Mouse (Mus musculus) right cerebral cortex, postnatal 4 days (tissue): ENCODE results near the gene Abca16.

Source experiments
- DNase-seq: peaks from one replicate; pipeline ENCODE4 v3.0.0-alpha.2; 2022

Abca16 gene

DNA sequence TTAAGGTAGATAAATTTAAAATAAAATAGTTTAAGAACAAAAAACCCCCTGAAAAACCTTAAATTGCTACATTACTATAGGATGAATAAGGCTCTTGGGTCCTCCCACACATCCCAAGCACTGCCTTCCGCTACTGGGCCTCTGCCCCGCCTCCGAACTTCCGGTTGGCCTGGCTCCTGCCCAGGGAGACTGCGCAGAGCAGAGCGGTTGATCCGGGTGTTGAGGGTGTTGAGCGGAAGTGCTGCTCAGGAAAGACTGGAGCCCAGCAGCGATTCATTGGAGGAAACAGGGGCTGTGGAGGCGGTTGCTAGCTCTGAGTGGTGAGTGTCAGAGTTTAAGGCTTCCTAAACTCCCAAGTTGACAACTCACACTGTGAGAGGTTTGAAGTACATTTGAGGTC lies at the start of gene Abca16:
TSS of gene Abca16 (plus strand) at position 201 of the 400 bp plus-strand sequence.
- DNase-seq = no peak

DNA sequence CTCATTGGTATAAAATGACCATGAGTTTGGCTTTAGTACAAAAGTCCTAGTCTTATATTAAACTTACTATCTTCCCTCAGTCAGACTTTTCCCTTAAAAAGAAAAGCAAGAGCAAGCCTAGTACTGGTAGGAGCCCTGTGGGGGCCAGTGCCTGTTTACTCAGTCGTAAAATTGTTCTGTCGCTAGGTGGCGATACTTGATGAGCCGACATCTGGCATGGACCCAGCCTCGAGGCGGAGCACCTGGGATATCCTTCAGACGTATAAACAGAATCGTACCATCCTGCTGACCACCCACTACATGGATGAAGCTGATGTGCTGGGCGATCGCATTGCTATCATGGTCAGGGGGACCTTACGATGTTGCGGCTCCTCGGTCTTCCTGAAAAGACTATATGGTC lies 48.3 kb upstream of the Abca16 start:
- peak; percentile 2 for DNase-seq

DNA sequence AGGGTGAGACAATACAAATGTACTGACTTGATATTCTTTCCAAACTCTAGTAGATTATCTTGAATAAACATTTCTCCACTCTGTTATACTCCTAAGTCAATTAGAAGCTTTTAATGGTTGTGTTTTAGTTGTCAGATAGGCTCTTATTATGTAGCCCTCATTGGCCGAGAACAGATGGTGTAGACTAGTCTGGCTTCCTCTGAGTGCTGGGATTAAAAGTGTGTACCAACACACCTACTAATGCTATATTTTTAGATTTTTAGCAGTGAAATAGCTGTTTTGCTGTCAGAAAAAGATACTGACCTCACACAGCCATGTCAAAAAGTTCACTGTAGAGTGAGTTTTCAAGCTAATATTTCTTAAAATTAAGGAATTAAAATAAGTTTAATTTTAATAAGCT lies 2.9 kb downstream of the Abca16 start:
- DNase-seq = no peak

GRCm38 (mm10) chr7:120426625-120427024 lies 17.2 kb downstream of the Abca16 start:
- DNase-seq = no peak

DNA sequence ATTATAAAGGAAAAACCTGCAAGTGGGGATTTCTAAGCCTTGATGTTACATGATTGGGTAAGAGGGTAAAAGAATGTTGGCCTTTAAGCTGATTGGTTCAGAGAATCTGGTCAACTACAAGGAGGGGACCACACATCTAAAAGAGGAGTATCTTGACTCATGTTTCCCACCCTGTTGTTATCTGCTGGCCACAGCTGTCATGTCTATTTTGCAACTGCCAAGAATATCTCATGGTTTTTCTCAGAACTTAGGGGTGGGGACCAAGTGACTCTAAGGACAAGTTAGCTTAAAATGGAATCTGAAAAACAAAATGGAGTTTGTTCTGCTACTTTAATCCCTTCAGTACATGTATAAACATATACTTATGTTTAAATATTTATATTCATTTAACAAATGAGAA lies 22.0 kb downstream of the Abca16 start:
- no peak for DNase-seq

DNA sequence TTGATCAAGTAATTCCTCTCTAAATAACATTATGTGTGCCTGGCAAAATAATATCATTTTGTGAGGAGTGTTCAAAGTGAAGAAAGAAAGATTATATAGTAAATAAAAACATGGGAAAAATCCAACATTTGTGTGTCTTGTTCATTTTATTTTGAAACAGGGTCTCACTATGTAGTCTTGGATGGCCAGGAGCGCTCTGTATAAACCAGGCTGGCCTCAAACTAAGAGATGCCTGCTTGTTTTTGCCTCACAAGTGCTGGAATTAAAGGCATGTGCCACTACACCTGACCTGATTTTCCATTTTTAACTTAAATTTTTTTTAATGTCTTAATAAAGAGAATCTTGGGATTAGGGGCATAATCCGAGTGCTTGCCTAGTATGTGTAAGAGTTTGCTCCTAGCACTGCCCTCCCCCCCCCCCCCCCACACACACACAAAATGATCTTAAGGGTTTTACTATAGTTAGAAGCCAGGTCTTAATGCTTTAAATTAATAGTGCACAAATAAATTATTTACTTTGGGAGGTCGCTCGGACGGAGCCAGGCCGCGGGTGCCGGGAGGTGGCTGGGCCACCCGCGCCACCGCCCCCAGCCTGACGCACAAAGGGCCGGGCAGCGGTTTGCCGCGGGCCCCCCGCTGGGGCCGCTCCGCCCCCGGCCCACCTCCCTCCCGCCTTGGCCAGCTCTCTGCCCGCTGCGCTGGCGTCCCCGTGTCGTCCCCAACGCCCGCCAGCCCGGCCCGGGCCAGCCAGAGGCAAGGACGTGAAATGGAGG lies 94.6 kb downstream of the Abca16 start:
- peak; percentile 8 for DNase-seq

DNA sequence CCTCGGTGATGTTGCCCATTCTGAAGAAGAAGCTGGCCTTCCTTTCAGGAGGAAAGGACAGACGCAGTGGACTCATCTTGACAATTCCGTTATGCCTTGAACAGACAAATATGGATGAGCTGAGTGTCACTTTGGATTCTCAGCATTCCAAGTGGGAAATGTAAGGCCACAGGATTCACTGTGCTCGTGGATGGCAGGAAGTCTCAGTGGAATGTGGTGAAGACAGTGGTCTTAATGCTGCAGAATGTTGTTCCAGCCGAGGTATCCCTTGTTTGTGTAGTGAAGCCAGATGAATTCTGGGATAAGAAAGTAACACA lies 95.2 kb downstream of the Abca16 start:
- DNase-seq = no peak

- no peak for DNase-seq
These were observed 125.4 kb downstream of the Abca16 start for GRCm38 (mm10) chr7:120534805-120535204.

DNA sequence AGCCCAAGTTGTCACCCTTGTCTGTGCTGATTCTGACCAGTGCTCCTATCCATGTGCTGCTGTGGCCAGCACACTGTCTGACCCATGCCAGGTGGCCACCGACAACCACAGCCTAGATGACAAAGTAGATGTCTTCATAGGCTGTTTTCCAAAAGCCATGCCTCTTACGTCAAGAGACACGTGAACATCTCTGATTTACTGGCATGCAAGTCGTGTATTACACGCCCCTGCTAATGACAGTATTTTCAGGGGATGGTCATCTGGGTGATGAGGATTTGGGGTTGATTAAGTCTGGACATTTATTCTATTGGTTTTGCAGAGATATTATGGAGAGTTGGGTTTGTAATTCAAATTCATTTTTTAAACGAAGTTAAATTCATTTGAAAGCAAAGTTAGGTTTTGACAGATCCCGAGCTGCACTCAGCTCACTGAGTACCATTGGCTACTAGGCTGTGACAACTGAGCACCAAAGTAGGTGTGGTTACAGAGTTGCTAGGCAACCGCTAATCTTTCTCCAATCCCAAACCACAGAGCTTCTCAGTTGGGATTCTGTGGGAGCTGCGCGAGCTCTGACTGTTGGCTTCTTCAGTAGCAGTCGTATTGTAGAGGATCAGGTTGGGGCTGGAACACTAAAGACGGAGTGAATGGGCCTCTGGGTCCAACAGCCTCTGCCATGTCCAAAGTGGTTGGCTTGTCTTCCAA lies 143.2 kb downstream of the Abca16 start:
- peak; percentile 19 for DNase-seq

DNA sequence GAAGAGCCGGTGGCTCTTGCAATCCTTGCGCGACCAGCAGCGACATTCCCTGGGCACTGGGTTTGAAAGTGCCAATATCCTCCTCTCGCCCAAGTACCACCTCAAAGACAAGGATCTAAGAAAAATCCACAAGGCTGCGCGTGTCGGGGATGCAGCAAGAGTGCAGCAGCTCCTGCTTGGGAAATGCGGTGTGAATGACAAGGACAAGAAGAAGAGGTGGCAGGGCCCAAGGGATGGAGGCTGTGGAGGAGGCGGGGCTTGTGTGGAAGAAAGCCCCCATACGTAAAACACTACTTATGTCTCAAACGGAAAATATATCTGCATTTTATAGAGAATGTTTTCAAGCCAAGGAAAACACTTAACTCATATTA lies 143.7 kb downstream of the Abca16 start:
- no peak for DNase-seq

- DNase-seq = no peak
These were observed 157.9 kb downstream of the Abca16 start for GRCm38 (mm10) chr7:120567366-120567765.

DNA sequence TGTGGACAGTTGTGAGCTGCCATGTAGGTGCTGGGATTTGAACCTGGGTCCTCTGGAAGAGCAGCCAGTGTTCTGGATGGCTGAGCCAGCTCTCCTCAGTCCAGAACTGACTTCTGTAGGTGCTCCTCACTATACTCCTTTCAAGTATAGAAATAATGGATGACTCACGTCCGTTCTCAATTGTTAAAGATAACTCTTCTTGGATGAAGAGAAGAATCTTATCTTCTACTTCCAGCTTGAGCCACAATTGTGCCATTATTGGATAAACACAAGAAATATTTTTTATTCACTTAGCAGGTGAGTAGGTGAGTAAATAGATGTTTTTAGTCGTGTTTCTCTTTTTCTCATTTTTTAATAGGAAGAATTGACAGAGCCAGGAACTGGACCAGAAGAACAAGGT lies 167.1 kb downstream of the Abca16 start:
- no peak for DNase-seq
